In the genomic region with DNA sequence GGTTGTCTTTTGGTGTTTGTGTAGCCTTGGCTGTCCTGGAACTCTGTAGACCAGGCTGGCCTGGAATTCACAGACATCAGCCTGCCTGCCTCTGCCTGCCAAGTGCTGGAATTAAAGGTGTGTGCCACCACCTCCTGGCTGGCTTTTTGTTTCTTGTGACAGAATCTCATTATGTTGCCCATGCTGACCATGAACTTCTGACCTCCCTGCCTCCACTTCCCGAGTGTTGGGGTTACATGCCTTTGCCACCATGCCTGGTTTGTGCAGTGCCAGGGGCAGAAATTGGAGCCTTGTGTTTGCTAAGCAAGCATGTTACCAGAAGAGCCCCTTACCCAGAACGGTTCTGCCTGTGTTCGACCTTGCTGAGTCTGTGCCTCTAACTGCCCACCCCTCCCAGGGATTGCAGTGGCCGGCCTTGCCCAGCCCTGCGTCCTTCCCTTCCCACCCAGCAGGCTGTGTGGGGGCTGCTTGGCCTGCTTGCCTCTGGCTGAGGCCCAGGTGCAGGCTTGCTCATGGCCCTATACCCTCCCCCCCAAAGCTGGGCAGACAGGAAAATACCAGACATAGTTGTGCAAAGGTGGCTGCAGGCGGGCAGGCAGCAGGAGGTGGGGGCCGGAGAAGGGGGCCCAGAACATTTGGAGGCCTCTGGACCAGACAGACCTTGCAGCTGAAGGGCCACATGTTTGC, we compare ENCODE assay signal across 8 mouse cellular contexts. TPM values are rescaled to one million over a fixed set of nuclear protein-coding genes. Genes with fewer than 3 reads are reported as not detected.
DNase-seq lines count a peak whose midpoint lies in the region; ATAC-seq lines count a peak whose summit lies in the region.
"Had no signal": no experiment of that assay in that cellular context is flagged by ENCODE, and none has a peak within 500 bp of the region (broad histone marks: within the 10 kb centered on the region; RNA-seq: fewer than 3 reads in every experiment).

No protein-coding gene starts in this region.

- DNase-seq in midbrain, embryonic 10.5 days (ENCODE audit: low spot score): no peak
- no peak for DNase-seq in midbrain, embryonic 14.5 days
- DNase-seq in hindbrain, embryonic 10.5 days (ENCODE audit: low spot score): no peak
- DNase-seq in kidney, postnatal 14 days: peak; percentile 91
- no peak for DNase-seq in cerebellum, postnatal 14 days
- DNase-seq in thymus, postnatal 10 days (ENCODE audit: low spot score in 2 of 2): no peak

- peaks cover 100% of the 10 kb centered on the region for H3K4me1 ChIP-seq in midbrain, embryonic 10.5 days
- H3K4me1 ChIP-seq in midbrain, embryonic 14.5 days (ENCODE audit: control insufficient read depth, insufficient read depth, low read length): peaks cover 59% of the 10 kb centered on the region
- peaks cover 99% of the 10 kb centered on the region for H3K4me1 ChIP-seq in hindbrain, embryonic 10.5 days (replicated peaks)
- H3K4me1 ChIP-seq in stomach, embryonic 14.5 days (ENCODE audit: control insufficient read depth, insufficient read depth, low read length): peaks cover 92% of the 10 kb centered on the region

- H3K9me3 ChIP-seq in midbrain, embryonic 10.5 days (replicated peaks): no peaks in the 10 kb centered on the region
- H3K9me3 ChIP-seq in midbrain, embryonic 14.5 days (ENCODE audit: control insufficient read depth, low read length): no peaks in the 10 kb centered on the region
- H3K9me3 ChIP-seq in hindbrain, embryonic 10.5 days: no peaks in the 10 kb centered on the region
- H3K9me3 ChIP-seq in stomach, embryonic 14.5 days (ENCODE audit: control insufficient read depth, low read depth, low read length): no peaks in the 10 kb centered on the region

- H3K4me2 ChIP-seq in midbrain, embryonic 14.5 days (ENCODE audit: low read length): no peak overlapping the region
- H3K4me2 ChIP-seq in stomach, embryonic 14.5 days (replicated peaks; ENCODE audit: low read depth, low read length): peak overlapping the region; percentile 10; the same call in 1 of the 2 replicates

- H3K27me3 ChIP-seq in midbrain, embryonic 10.5 days (ENCODE audit: low read depth, poor library complexity, severe bottlenecking): no peaks in the 10 kb centered on the region
- H3K27me3 ChIP-seq in midbrain, embryonic 14.5 days (ENCODE audit: control insufficient read depth, insufficient read depth, low read length): no peaks in the 10 kb centered on the region
- H3K27me3 ChIP-seq in hindbrain, embryonic 10.5 days (ENCODE audit: insufficient read depth, poor library complexity, severe bottlenecking): no peaks in the 10 kb centered on the region
- no peaks in the 10 kb centered on the region for H3K27me3 ChIP-seq in stomach, embryonic 14.5 days (ENCODE audit: control insufficient read depth, insufficient read depth, low read length)

- ATAC-seq in midbrain, embryonic 14.5 days (ENCODE audit: low FRiP score, low TSS enrichment): no peak
- 0 out of 2 replicates have a peak, but pooled peaks have one; percentile 38 for ATAC-seq in stomach, embryonic 14.5 days (ENCODE audit: insufficient number of reproducible peaks, insufficient read depth, low FRiP score, low read depth)

- 46% methylated on average over 7 of the region's 7 CpGs for WGBS in midbrain, embryonic 10.5 days
- 36% methylated on average over 7 of the region's 7 CpGs for WGBS in midbrain, embryonic 14.5 days
- 37% methylated on average over 7 of the region's 7 CpGs for WGBS in hindbrain, embryonic 10.5 days
- 17% methylated on average over 7 of the region's 7 CpGs for WGBS in stomach, embryonic 14.5 days

- no peak overlapping the region; the same call in 1 of the 2 replicates for H3K9ac ChIP-seq in midbrain, embryonic 14.5 days (replicated peaks; ENCODE audit: low read length)
- no peak overlapping the region for H3K9ac ChIP-seq in stomach, embryonic 14.5 days (replicated peaks; ENCODE audit: low read depth, low read length)

- H3K4me3 ChIP-seq in midbrain, embryonic 10.5 days: peak overlapping the region; percentile 19
- no peak overlapping the region for H3K4me3 ChIP-seq in midbrain, embryonic 14.5 days (replicated peaks; ENCODE audit: low read depth, low read length)
- peak overlapping the region; percentile 30 for H3K4me3 ChIP-seq in hindbrain, embryonic 10.5 days
- H3K4me3 ChIP-seq in stomach, embryonic 14.5 days (ENCODE audit: low read depth, low read length): no peak overlapping the region

- H3K27ac ChIP-seq in midbrain, embryonic 10.5 days (replicated peaks): peak overlapping the region; percentile 72
- H3K27ac ChIP-seq in midbrain, embryonic 14.5 days (replicated peaks; ENCODE audit: low read depth, low read length): no peak overlapping the region; the same call in 1 of the 2 replicates
- H3K27ac ChIP-seq in hindbrain, embryonic 10.5 days: peak overlapping the region; percentile 84
- peak overlapping the region; percentile 78 for H3K27ac ChIP-seq in stomach, embryonic 14.5 days (ENCODE audit: low read length)
- H3K27ac ChIP-seq: macrophage had no signal

- H3K36me3 ChIP-seq in midbrain, embryonic 10.5 days: 0 out of 2 replicates have a peak, but pooled peaks cover 7% of the 10 kb centered on the region
- H3K36me3 ChIP-seq in midbrain, embryonic 14.5 days (ENCODE audit: control insufficient read depth, insufficient read depth, low read length): no peaks in the 10 kb centered on the region
- peaks cover 2% of the 10 kb centered on the region for H3K36me3 ChIP-seq in hindbrain, embryonic 10.5 days
- no peaks in the 10 kb centered on the region for H3K36me3 ChIP-seq in stomach, embryonic 14.5 days (ENCODE audit: control insufficient read depth, insufficient read depth, low read length)

RNA-seq across cellular contexts. Expression of gene Glis2, which starts 8.4 kb away (rescaled TPM):
- 23.0 and 23.6 TPM in 2 replicates for polyA plus RNA-seq in midbrain, embryonic 10.5 days (2016; fragmentation: Nextera tagmentation; extraction: Ambion mirVana)
- 13.2 and 13.4 TPM in 2 replicates for polyA plus RNA-seq in midbrain, embryonic 14.5 days (2014; fragmentation: Nextera tagmentation; extraction: Ambion mirVana)
- polyA plus RNA-seq in hindbrain, embryonic 10.5 days (2016; fragmentation: Nextera tagmentation; extraction: Ambion mirVana): 27.3 and 27.9 TPM in 2 replicates
- polyA plus RNA-seq in stomach, embryonic 14.5 days (2014; fragmentation: Nextera tagmentation; extraction: Ambion mirVana): 31.0 and 34.7 TPM in 2 replicates

RNA-seq across cellular contexts. Expression of gene Pam16, which starts 21.9 kb away (rescaled TPM):
- polyA plus RNA-seq in midbrain, embryonic 10.5 days (2016; fragmentation: Nextera tagmentation; extraction: Ambion mirVana): 91.0 and 94.8 TPM in 2 replicates
- 171 and 207 TPM in 2 replicates for polyA plus RNA-seq in midbrain, embryonic 14.5 days (2014; fragmentation: Nextera tagmentation; extraction: Ambion mirVana)
- 88.0 and 131 TPM in 2 replicates for polyA plus RNA-seq in hindbrain, embryonic 10.5 days (2016; fragmentation: Nextera tagmentation; extraction: Ambion mirVana)
- polyA plus RNA-seq in stomach, embryonic 14.5 days (2014; fragmentation: Nextera tagmentation; extraction: Ambion mirVana): 84.7 and 85.5 TPM in 2 replicates

RNA-seq across cellular contexts. Expression of gene Vasn, which starts 36.8 kb away (rescaled TPM):
- 9.0 and 10.6 TPM in 2 replicates for polyA plus RNA-seq in midbrain, embryonic 10.5 days (2016; fragmentation: Nextera tagmentation; extraction: Ambion mirVana)
- polyA plus RNA-seq in midbrain, embryonic 14.5 days (2014; fragmentation: Nextera tagmentation; extraction: Ambion mirVana): 3.4 and 3.9 TPM in 2 replicates
- polyA plus RNA-seq in hindbrain, embryonic 10.5 days (2016; fragmentation: Nextera tagmentation; extraction: Ambion mirVana): 10.3 and 12.6 TPM in 2 replicates
- 17.5 and 20.4 TPM in 2 replicates for polyA plus RNA-seq in stomach, embryonic 14.5 days (2014; fragmentation: Nextera tagmentation; extraction: Ambion mirVana)

RNA-seq across cellular contexts. Expression of gene Dnaja3, which starts 36.9 kb away (rescaled TPM):
- polyA plus RNA-seq in midbrain, embryonic 10.5 days (2016; fragmentation: Nextera tagmentation; extraction: Ambion mirVana): 59.9 and 66.1 TPM in 2 replicates
- polyA plus RNA-seq in midbrain, embryonic 14.5 days (2014; fragmentation: Nextera tagmentation; extraction: Ambion mirVana): 44.8 and 55.0 TPM in 2 replicates
- 60.7 and 62.7 TPM in 2 replicates for polyA plus RNA-seq in hindbrain, embryonic 10.5 days (2016; fragmentation: Nextera tagmentation; extraction: Ambion mirVana)
- polyA plus RNA-seq in stomach, embryonic 14.5 days (2014; fragmentation: Nextera tagmentation; extraction: Ambion mirVana): 57.8 and 61.6 TPM in 2 replicates

RNA-seq across cellular contexts. Expression of gene Tfap4, which starts 43.3 kb away (rescaled TPM):
- 28.0 and 32.6 TPM in 2 replicates for polyA plus RNA-seq in midbrain, embryonic 10.5 days (2016; fragmentation: Nextera tagmentation; extraction: Ambion mirVana)
- 7.2 and 8.9 TPM in 2 replicates for polyA plus RNA-seq in midbrain, embryonic 14.5 days (2014; fragmentation: Nextera tagmentation; extraction: Ambion mirVana)
- 21.3 and 27.5 TPM in 2 replicates for polyA plus RNA-seq in hindbrain, embryonic 10.5 days (2016; fragmentation: Nextera tagmentation; extraction: Ambion mirVana)
- 24.9 and 25.7 TPM in 2 replicates for polyA plus RNA-seq in stomach, embryonic 14.5 days (2014; fragmentation: Nextera tagmentation; extraction: Ambion mirVana)

Comparison
In these comparisons a context has a peak if more than half of its experiments do, and no peak if none do; other contexts are left out.
1. H3K4me3 ChIP-seq: peak in midbrain, embryonic 10.5 days (single experiment) and hindbrain, embryonic 10.5 days (single experiment); none in midbrain, embryonic 14.5 days (single experiment) and stomach, embryonic 14.5 days (single experiment).